Mouse (Mus musculus): ENCODE data around the gene Retreg3. TPM values are rescaled to one million over a fixed set of nuclear protein-coding genes. Genes with fewer than 3 reads are reported as not detected.

Gene Retreg3
- polyA plus RNA-seq, 1 experiment from 2014 or later: 22.8 TPM

DNA sequence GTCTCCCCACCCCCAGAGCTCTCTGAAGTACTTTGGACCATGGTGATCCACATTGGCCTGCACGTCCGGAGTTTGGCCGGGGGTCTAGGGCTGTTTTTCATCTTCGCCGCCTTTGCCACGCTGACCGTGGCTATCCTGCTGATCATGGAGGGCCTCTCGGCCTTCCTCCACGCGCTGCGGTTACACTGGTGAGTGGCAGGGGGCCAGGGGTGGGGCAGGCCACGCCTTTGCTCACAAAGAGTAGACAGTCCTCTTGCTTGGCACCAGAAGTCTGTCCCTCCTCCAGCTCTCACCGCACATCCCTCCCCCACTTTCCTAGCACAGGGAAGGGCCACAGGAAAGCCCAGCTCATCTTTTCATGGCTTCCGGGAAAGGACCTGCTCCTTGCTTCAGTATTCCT, 64.3 kb downstream of the Retreg3 start:
- Histone ChIP-seq H3K4me2 (ENCODE audit: low read length) (no peak overlapping the region), H3K27ac (ENCODE audit: low read depth, low read length) (no peak overlapping the region; the same call in 1 of the 2 replicates), H3K4me1 (ENCODE audit: control insufficient read depth, insufficient read depth, low read depth, low read length) (no peaks in the 10 kb centered on the region), H3K9ac (ENCODE audit: low read depth, low read length) (no peak overlapping the region), H3K4me3 (ENCODE audit: low read length) (no peak overlapping the region), H3K36me3 (ENCODE audit: control insufficient read depth, insufficient read depth, low read length) (peaks cover 46% of the 10 kb centered on the region), H3K27me3 (replicated peaks; ENCODE audit: control insufficient read depth, insufficient read depth, low read length) (no peaks in the 10 kb centered on the region), H3K9me3 (ENCODE audit: control insufficient read depth, low read length) (no peaks in the 10 kb centered on the region)
- ATAC-seq: no peak
- 85% methylated on average over 14 of the region's 14 CpGs for WGBS

GRCm38 (mm10) chr11:101053974-101054373, 65.7 kb downstream of the Retreg3 start:
- ATAC-seq: no peak
- Histone ChIP-seq H3K4me1 (ENCODE audit: control insufficient read depth, insufficient read depth, low read depth, low read length) (no peaks in the 10 kb centered on the region), H3K27ac (ENCODE audit: low read depth, low read length) (no peak overlapping the region), H3K27me3 (replicated peaks; ENCODE audit: control insufficient read depth, insufficient read depth, low read length) (no peaks in the 10 kb centered on the region), H3K9ac (ENCODE audit: low read depth, low read length) (no peak overlapping the region), H3K36me3 (ENCODE audit: control insufficient read depth, insufficient read depth, low read length) (peaks cover 49% of the 10 kb centered on the region), H3K9me3 (ENCODE audit: control insufficient read depth, low read length) (no peaks in the 10 kb centered on the region), H3K4me3 (ENCODE audit: low read length) (no peak overlapping the region), H3K4me2 (ENCODE audit: low read length) (no peak overlapping the region)
- WGBS: 100% methylated on average over 1 of the region's 1 CpGs

GRCm38 (mm10) chr11:101052751-101053473, 66.8 kb downstream of the Retreg3 start:
- H3K9me3 ChIP-seq (ENCODE audit: control insufficient read depth, low read length): no peaks in the 10 kb centered on the region
- no peak for ATAC-seq
- no peak overlapping the region for H3K27ac ChIP-seq (ENCODE audit: low read depth, low read length)
- no peaks in the 10 kb centered on the region for H3K4me1 ChIP-seq (ENCODE audit: control insufficient read depth, insufficient read depth, low read depth, low read length)
- H3K36me3 ChIP-seq (ENCODE audit: control insufficient read depth, insufficient read depth, low read length): peaks cover 49% of the 10 kb centered on the region
- no peak overlapping the region for H3K4me2 ChIP-seq (ENCODE audit: low read length)
- no peak overlapping the region for H3K9ac ChIP-seq (ENCODE audit: low read depth, low read length)
- WGBS: 93% methylated on average over 10 of the region's 10 CpGs
- no peaks in the 10 kb centered on the region for H3K27me3 ChIP-seq (replicated peaks; ENCODE audit: control insufficient read depth, insufficient read depth, low read length)
- H3K4me3 ChIP-seq (ENCODE audit: low read length): no peak overlapping the region

DNA sequence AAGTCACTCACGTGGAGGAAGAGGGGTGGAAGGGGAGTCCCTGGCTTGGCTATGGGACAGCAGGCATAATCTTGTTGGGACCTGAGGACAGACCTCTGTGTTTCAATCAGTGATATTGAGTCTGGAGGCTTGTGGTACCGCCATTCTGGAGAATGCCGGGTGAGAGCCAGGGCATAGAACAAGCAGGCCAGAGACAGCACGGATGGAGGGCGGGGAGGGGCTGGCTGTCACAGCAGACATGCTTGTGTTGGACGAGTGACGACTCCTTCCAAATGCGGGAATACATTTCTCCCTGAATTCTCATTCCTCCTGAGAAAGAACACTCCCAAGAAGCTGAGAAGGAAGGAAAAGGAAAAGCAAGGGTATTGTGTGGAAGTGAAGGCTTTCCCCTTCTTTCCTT, 68.1 kb downstream of the Retreg3 start:
- no peak for ATAC-seq
- Histone ChIP-seq H3K4me2 (ENCODE audit: low read length) (no peak overlapping the region), H3K4me1 (ENCODE audit: control insufficient read depth, insufficient read depth, low read depth, low read length) (no peaks in the 10 kb centered on the region), H3K27me3 (replicated peaks; ENCODE audit: control insufficient read depth, insufficient read depth, low read length) (no peaks in the 10 kb centered on the region), H3K9me3 (ENCODE audit: control insufficient read depth, low read length) (no peaks in the 10 kb centered on the region), H3K9ac (ENCODE audit: low read depth, low read length) (no peak overlapping the region), H3K4me3 (ENCODE audit: low read length) (no peak overlapping the region), H3K27ac (ENCODE audit: low read depth, low read length) (no peak overlapping the region), H3K36me3 (ENCODE audit: control insufficient read depth, insufficient read depth, low read length) (peaks cover 44% of the 10 kb centered on the region)
- 83% methylated on average over 8 of the region's 8 CpGs for WGBS

- Histone ChIP-seq H3K9me3 (ENCODE audit: control insufficient read depth, low read length) (no peaks in the 10 kb centered on the region), H3K4me2 (ENCODE audit: low read length) (no peak overlapping the region), H3K9ac (ENCODE audit: low read depth, low read length) (no peak overlapping the region), H3K36me3 (ENCODE audit: control insufficient read depth, insufficient read depth, low read length) (peaks cover 46% of the 10 kb centered on the region), H3K4me1 (ENCODE audit: control insufficient read depth, insufficient read depth, low read depth, low read length) (no peaks in the 10 kb centered on the region), H3K27me3 (replicated peaks; ENCODE audit: control insufficient read depth, insufficient read depth, low read length) (no peaks in the 10 kb centered on the region), H3K4me3 (ENCODE audit: low read length) (no peak overlapping the region), H3K27ac (ENCODE audit: low read depth, low read length) (no peak overlapping the region)
- ATAC-seq: no peak
- 77% methylated on average over 6 of the region's 6 CpGs for WGBS
These were observed 68.6 kb downstream of the Retreg3 start for GRCm38 (mm10) chr11:101051051-101051493.

- Histone ChIP-seq H3K9ac (ENCODE audit: low read depth, low read length) (no peak overlapping the region), H3K4me1 (ENCODE audit: control insufficient read depth, insufficient read depth, low read depth, low read length) (no peaks in the 10 kb centered on the region), H3K4me2 (ENCODE audit: low read length) (no peak overlapping the region), H3K27me3 (replicated peaks; ENCODE audit: control insufficient read depth, insufficient read depth, low read length) (no peaks in the 10 kb centered on the region), H3K4me3 (ENCODE audit: low read length) (no peak overlapping the region), H3K36me3 (ENCODE audit: control insufficient read depth, insufficient read depth, low read length) (peaks cover 46% of the 10 kb centered on the region), H3K9me3 (ENCODE audit: control insufficient read depth, low read length) (no peaks in the 10 kb centered on the region), H3K27ac (ENCODE audit: low read depth, low read length) (no peak overlapping the region)
- ATAC-seq: no peak
- WGBS: 89% methylated on average over 9 of the region's 9 CpGs
These were observed 69.3 kb downstream of the Retreg3 start for GRCm38 (mm10) chr11:101050359-101050758.

- peaks cover 52% of the 10 kb centered on the region for H3K36me3 ChIP-seq (ENCODE audit: control insufficient read depth, insufficient read depth, low read length)
- ATAC-seq: no peak
- H3K27me3 ChIP-seq (replicated peaks; ENCODE audit: control insufficient read depth, insufficient read depth, low read length): no peaks in the 10 kb centered on the region
These were observed 72.2 kb downstream of the Retreg3 start for GRCm38 (mm10) chr11:101047502-101047901.

GRCm38 (mm10) chr11:101046440-101046839, 73.3 kb downstream of the Retreg3 start:
- Histone ChIP-seq H3K9me3 (ENCODE audit: control insufficient read depth, low read length) (no peaks in the 10 kb centered on the region), H3K4me2 (ENCODE audit: low read length) (no peak overlapping the region), H3K4me1 (ENCODE audit: control insufficient read depth, insufficient read depth, low read depth, low read length) (no peaks in the 10 kb centered on the region), H3K27me3 (replicated peaks; ENCODE audit: control insufficient read depth, insufficient read depth, low read length) (no peaks in the 10 kb centered on the region), H3K4me3 (ENCODE audit: low read length) (no peak overlapping the region), H3K9ac (ENCODE audit: low read depth, low read length) (no peak overlapping the region), H3K27ac (ENCODE audit: low read depth, low read length) (no peak overlapping the region), H3K36me3 (ENCODE audit: control insufficient read depth, insufficient read depth, low read length) (peaks cover 54% of the 10 kb centered on the region)
- WGBS: 73% methylated on average over 9 of the region's 9 CpGs
- no peak for ATAC-seq

More at GRCm38 (mm10) chr11:101047502-101047901, 72.2 kb downstream of the Retreg3 start:
- Histone ChIP-seq H3K4me1 (ENCODE audit: control insufficient read depth, insufficient read depth, low read depth, low read length) (no peaks in the 10 kb centered on the region), H3K9me3 (ENCODE audit: control insufficient read depth, low read length) (no peaks in the 10 kb centered on the region), H3K9ac (ENCODE audit: low read depth, low read length) (no peak overlapping the region), H3K27ac (ENCODE audit: low read depth, low read length) (no peak overlapping the region), H3K4me3 (ENCODE audit: low read length) (no peak overlapping the region), H3K4me2 (ENCODE audit: low read length) (no peak overlapping the region)
- 84% methylated on average over 3 of the region's 3 CpGs for WGBS

All from hindbrain, embryonic 16.5 days (tissue).